ENCODE assay signal across 28 mouse cellular contexts in the genomic region with DNA sequence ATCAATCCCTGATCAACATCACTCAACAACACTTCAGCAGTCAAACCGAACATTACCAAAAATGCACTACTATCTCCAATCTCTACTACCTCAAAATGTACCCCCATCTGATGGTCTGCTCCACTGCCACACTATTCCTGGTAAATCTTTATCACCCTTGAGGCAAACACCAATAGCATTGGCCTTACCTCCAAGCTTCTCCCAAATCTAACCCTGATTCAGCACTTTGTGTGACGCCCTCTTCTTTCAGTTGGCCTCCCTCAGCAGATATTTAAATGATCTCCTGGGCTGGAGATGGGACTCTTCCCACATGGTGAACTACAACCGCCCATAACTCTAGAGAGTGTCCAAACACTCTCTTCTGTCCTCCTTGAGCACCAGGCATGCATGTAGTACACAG. TPM values are rescaled to one million over a fixed set of nuclear protein-coding genes. Genes with fewer than 3 reads are reported as not detected.
DNase-seq lines count a peak whose midpoint lies in the region; ATAC-seq and TF ChIP-seq lines count a peak whose summit lies in the region.
"Had no signal": no experiment of that assay in that cellular context is flagged by ENCODE, and none has a peak within 500 bp of the region (broad histone marks: within the 10 kb centered on the region; RNA-seq: fewer than 3 reads in every experiment).

No protein-coding gene starts in this region.

- H3K9me3 ChIP-seq in heart, embryonic 12.5 days (replicated peaks) = no peaks in the 10 kb centered on the region
- no peaks in the 10 kb centered on the region for H3K9me3 ChIP-seq in ES-Bruce4 (replicated peaks; ENCODE audit: control insufficient read depth, insufficient read depth, low read length, poor library complexity, severe bottlenecking)
- H3K9me3 ChIP-seq: embryonic facial prominence, embryonic 13.5 days; embryonic facial prominence, embryonic 15.5 days; forebrain, embryonic 10.5 days; forebrain, embryonic 12.5 days; G1E had no signal

- H3K27me3 ChIP-seq in heart, embryonic 12.5 days (replicated peaks) = no peaks in the 10 kb centered on the region
- no peaks in the 10 kb centered on the region for H3K27me3 ChIP-seq in ES-Bruce4 (ENCODE audit: control insufficient read depth, insufficient read depth, low read length, poor library complexity, severe bottlenecking)
- H3K27me3 ChIP-seq: CH12.LX; embryonic facial prominence, embryonic 13.5 days; embryonic facial prominence, embryonic 15.5 days; forebrain, embryonic 12.5 days; Patski had no signal

- no peak overlapping the region for H3K4me3 ChIP-seq in heart, embryonic 12.5 days
- no peak overlapping the region for H3K4me3 ChIP-seq in layer of hippocampus, adult 2 months
- H3K4me3 ChIP-seq in ES-Bruce4 (ENCODE audit: low read depth, low read length) = no peak overlapping the region
- H3K4me3 ChIP-seq: embryonic facial prominence, embryonic 13.5 days; embryonic facial prominence, embryonic 15.5 days; erythroblast, embryonic 14.5 days; forebrain, embryonic 10.5 days; forebrain, embryonic 12.5 days had no signal

- H3K36me3 ChIP-seq in heart, embryonic 12.5 days = no peaks in the 10 kb centered on the region
- H3K36me3 ChIP-seq in ES-Bruce4 (ENCODE audit: control insufficient read depth, insufficient read depth, low read length, poor library complexity, severe bottlenecking) = no peaks in the 10 kb centered on the region
- H3K36me3 ChIP-seq: embryonic facial prominence, embryonic 13.5 days; embryonic facial prominence, embryonic 15.5 days; forebrain, embryonic 10.5 days; forebrain, embryonic 12.5 days had no signal

- TF ChIP-seq CTCF in layer of hippocampus, adult 2 months (conservative IDR thresholded peaks at IDR 0.05) = no peak
- TF ChIP-seq CTCF in ES-Bruce4 (IDR thresholded peaks at IDR 0.05; ENCODE audit: low read depth, low read length) = no peak

- no peak for TF ChIP-seq POLR2A in ES-Bruce4 (IDR thresholded peaks at IDR 0.05; ENCODE audit: insufficient read depth, low read length)

- H3K27ac ChIP-seq in heart, embryonic 12.5 days (ENCODE audit: poor library complexity, severe bottlenecking) = no peak overlapping the region
- peak overlapping the region; percentile 48; the same call in 1 of the 2 replicates for H3K27ac ChIP-seq in layer of hippocampus, adult 2 months
- H3K27ac ChIP-seq in ES-Bruce4 (ENCODE audit: insufficient read depth, low read length) = peak overlapping the region; percentile 51
- H3K27ac ChIP-seq: embryonic facial prominence, embryonic 13.5 days; embryonic facial prominence, embryonic 15.5 days; forebrain, embryonic 10.5 days; forebrain, embryonic 12.5 days had no signal

- ATAC-seq in heart, embryonic 12.5 days (ENCODE audit: insufficient number of reproducible peaks, low FRiP score) = no peak
- ATAC-seq: activated CD4-positive, CD25-positive, alpha-beta regulatory T cell, adult 4 months; CD4-positive, CD25-positive, alpha-beta regulatory T cell, adult 4 months; forebrain, embryonic 14.5 days; forebrain, embryonic 16.5 days; Patski had no signal

- H3K4me1 ChIP-seq in heart, embryonic 12.5 days (replicated peaks) = 0 out of 2 replicates have a peak, but pooled peaks cover 3% of the 10 kb centered on the region
- no peaks in the 10 kb centered on the region for H3K4me1 ChIP-seq in ES-Bruce4 (ENCODE audit: control insufficient read depth, insufficient read depth, low read length)
- H3K4me1 ChIP-seq: embryonic facial prominence, embryonic 13.5 days; embryonic facial prominence, embryonic 15.5 days; forebrain, embryonic 10.5 days; forebrain, embryonic 12.5 days had no signal

- peak; percentile 17 for DNase-seq in heart, adult 11 months
- DNase-seq in layer of hippocampus, adult 2 months (ENCODE audit: low spot score in 2 of 2) = no peak
- no peak for DNase-seq in layer of hippocampus, adult 11-12 months (ENCODE audit: low spot score)
- no peak for DNase-seq in embryo, embryonic 10.5 days (ENCODE audit: low spot score)
- DNase-seq: adrenal gland, adult 8-10 months; adrenal gland, postnatal 14 days; adrenal gland, postnatal 36 days; B cell, adult 2 months; cerebellum, adult 11-12 months; cerebellum, adult 2 months; cerebellum, adult 9-10 months; cerebellum, postnatal 10 days; cerebellum, postnatal 25 days; embryo, embryonic 11 days had no signal

- H3K9ac ChIP-seq in heart, embryonic 12.5 days = no peak overlapping the region
- H3K9ac ChIP-seq in ES-Bruce4 (ENCODE audit: low read depth, poor library complexity, severe bottlenecking) = no peak overlapping the region
- H3K9ac ChIP-seq: embryonic facial prominence, embryonic 13.5 days; embryonic facial prominence, embryonic 15.5 days; forebrain, embryonic 12.5 days had no signal

- TF ChIP-seq EP300 in ES-Bruce4 (IDR thresholded peaks at IDR 0.05; ENCODE audit: insufficient read depth, low read depth, low read length) = no peak

- WGBS in heart, embryonic 12.5 days = 73% methylated on average over 3 of the region's 3 CpGs

- no peak overlapping the region for H3K4me2 ChIP-seq in heart, embryonic 12.5 days
- H3K4me2 ChIP-seq: embryonic facial prominence, embryonic 13.5 days; embryonic facial prominence, embryonic 15.5 days; forebrain, embryonic 12.5 days had no signal

RNA-seq across cellular contexts. Expression of gene Klhl2, which starts 51.3 kb away (rescaled TPM):
- polyA plus RNA-seq in heart, embryonic 12.5 days (2016; fragmentation: Nextera tagmentation; extraction: Ambion mirVana) = 16.1 and 17.5 TPM in 2 replicates
- 100 to 1,000 TPM; 303 to 323 TPM for total RNA-seq in layer of hippocampus, adult 2 months (2021)
- polyA plus RNA-seq in ES-Bruce4 (2011; ENCODE audit: insufficient read depth, insufficient read length, low read depth, missing spikeins) = 25.8 and 25.9 TPM in 2 replicates
